Mouse (Mus musculus) heart, embryonic 13.5 days (tissue): ENCODE measurements around the gene Siglecg. TPM values are rescaled to one million over a fixed set of nuclear protein-coding genes. Genes with fewer than 3 reads are reported as not detected.

Experiments
- ATAC-seq: fragments of 200-750 bp; cut with Nextera tagmentation; 2 replicates; pipeline ENCODE4 v1.8.0; 2017; ENCODE audit warnings: moderate TSS enrichment; ENCODE audit not compliant: insufficient number of reproducible peaks, low FRiP score, low TSS enrichment; ENCODE audit errors: extremely low read depth
- H3K27ac ChIP-seq: fragments of 300-500 bp; sonication (generic); replicated peaks from 2 replicates; pipeline ENCODE4 v1.5.1; 2015; ENCODE audit warnings: moderate library complexity, mild to moderate bottlenecking, inconsistent platforms
- H3K27me3 ChIP-seq: fragments of 300-500 bp; sonication (generic); replicated peaks from 2 replicates; pipeline ENCODE4 v1.6.1; 2015; ENCODE audit warnings: mild to moderate bottlenecking, inconsistent platforms
- H3K36me3 ChIP-seq: fragments of 300-500 bp; sonication (generic); 2 replicates; pipeline ENCODE4 v1.6.1; 2015; ENCODE audit warnings: mild to moderate bottlenecking, inconsistent platforms
- H3K4me1 ChIP-seq: fragments of 300-500 bp; sonication (generic); 2 replicates; pipeline ENCODE4 v1.6.1; 2015; ENCODE audit warnings: inconsistent platforms
- H3K4me2 ChIP-seq: fragments of 300-500 bp; sonication (generic); 2 replicates; pipeline ENCODE4 v1.6.1; 2015; ENCODE audit warnings: inconsistent platforms, mild to moderate bottlenecking, moderate library complexity
- H3K4me3 ChIP-seq: fragments of 300-500 bp; sonication (generic); 2 replicates; pipeline ENCODE4 v1.5.1; 2015; ENCODE audit warnings: moderate library complexity, mild to moderate bottlenecking, inconsistent platforms
- H3K9ac ChIP-seq: fragments of 300-500 bp; sonication (generic); 2 replicates; pipeline ENCODE4 v1.6.1; 2015; ENCODE audit warnings: inconsistent platforms, mild to moderate bottlenecking, moderate library complexity
- H3K9me3 ChIP-seq: fragments of 300-500 bp; sonication (generic); 2 replicates; pipeline ENCODE4 v1.6.1; 2016; ENCODE audit warnings: inconsistent platforms
- WGBS: fragments of 180-500 bp; shearing (Covaris S2); methylation state at CpG from one replicate; pipeline ENCODE4 v1.1.7; 2015; ENCODE audit warnings: mixed read lengths; 5-methylcytosine and 5-hydroxymethylcytosine counted together
- polyA plus RNA-seq: library from polyadenylated mRNA; unstranded; fragments of >200 nt; fragmentation: Nextera tagmentation; extraction: Ambion mirVana; gene quantifications from 2 replicates; pipeline ENCODE4 v1.2.1, GENCODE M21; 2015

The Siglecg gene
- polyA plus RNA-seq, 1 experiment from 2014 or later, result 0.19 TPM

- 5% methylated on average over 11 of the region's 11 CpGs for WGBS
- no peak overlapping the region for H3K4me3 ChIP-seq
- no peaks in the 10 kb centered on the region for H3K9me3 ChIP-seq
- no peaks in the 10 kb centered on the region for H3K27me3 ChIP-seq
- peaks cover 4% of the 10 kb centered on the region; the same call in 1 of the 2 replicates for H3K4me1 ChIP-seq
- H3K4me2 ChIP-seq, result peak overlapping the region; percentile 51
- ATAC-seq, result peak; percentile 58
- H3K36me3 ChIP-seq, result no peaks in the 10 kb centered on the region
- H3K9ac ChIP-seq, result peak overlapping the region; percentile 4; the same call in 1 of the 2 replicates
- no peak overlapping the region for H3K27ac ChIP-seq
Measured at GRCm38 (mm10) chr7:43422995-43423617, 15.1 kb downstream of the Siglecg start.

GRCm38 (mm10) chr7:43423991-43424625 lies 16.1 kb downstream of the Siglecg start:
- 56% methylated on average over 3 of the region's 3 CpGs for WGBS
- ATAC-seq, result no peak

DNA sequence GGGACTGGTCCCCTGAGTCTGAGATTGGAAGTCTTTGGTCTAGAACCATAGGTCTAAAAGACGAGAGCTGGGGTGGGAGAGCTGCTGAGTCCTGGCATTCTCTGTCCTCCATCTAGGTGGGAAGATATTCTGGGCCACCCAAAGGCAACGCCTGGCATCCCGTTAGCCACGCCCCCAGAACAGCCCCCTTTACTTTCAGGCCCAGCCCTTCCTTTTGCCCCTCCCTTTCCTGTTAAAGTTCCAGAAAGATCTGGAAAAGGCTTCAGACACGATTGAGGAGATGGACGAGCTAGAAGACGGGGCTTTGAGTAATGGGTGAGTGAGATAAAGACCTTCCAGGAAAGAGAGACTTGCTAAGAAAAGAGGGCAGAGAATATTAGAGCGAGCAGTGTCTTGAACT lies 19.4 kb downstream of the Siglecg start, which contains the start of gene Lim2:
Lim2 (plus strand) TSS at position 265 of the 400 bp plus-strand sequence.
- peaks cover 4% of the 10 kb centered on the region; the same call in 1 of the 2 replicates for H3K4me1 ChIP-seq
- no peaks in the 10 kb centered on the region for H3K27me3 ChIP-seq
- 73% methylated on average over 8 of the region's 8 CpGs for WGBS
- no peak for ATAC-seq
- no peaks in the 10 kb centered on the region for H3K36me3 ChIP-seq
- H3K4me2 ChIP-seq, result no peak within 1 kb of the TSS
- no peak within 1 kb of the TSS for H3K27ac ChIP-seq
- no peaks in the 10 kb centered on the region for H3K9me3 ChIP-seq
- no peak within 1 kb of the TSS for H3K4me3 ChIP-seq
- no peak within 1 kb of the TSS for H3K9ac ChIP-seq

More at GRCm38 (mm10) chr7:43423991-43424625, 16.1 kb downstream of the Siglecg start:
- H3K36me3 ChIP-seq, result no peaks in the 10 kb centered on the region
- no peak overlapping the region for H3K9ac ChIP-seq
- H3K27ac ChIP-seq, result no peak overlapping the region
- H3K4me2 ChIP-seq, result no peak overlapping the region
- H3K4me3 ChIP-seq, result no peak overlapping the region
- H3K27me3 ChIP-seq, result no peaks in the 10 kb centered on the region
- no peaks in the 10 kb centered on the region for H3K9me3 ChIP-seq
- H3K4me1 ChIP-seq, result peaks cover 4% of the 10 kb centered on the region; the same call in 1 of the 2 replicates

DNA sequence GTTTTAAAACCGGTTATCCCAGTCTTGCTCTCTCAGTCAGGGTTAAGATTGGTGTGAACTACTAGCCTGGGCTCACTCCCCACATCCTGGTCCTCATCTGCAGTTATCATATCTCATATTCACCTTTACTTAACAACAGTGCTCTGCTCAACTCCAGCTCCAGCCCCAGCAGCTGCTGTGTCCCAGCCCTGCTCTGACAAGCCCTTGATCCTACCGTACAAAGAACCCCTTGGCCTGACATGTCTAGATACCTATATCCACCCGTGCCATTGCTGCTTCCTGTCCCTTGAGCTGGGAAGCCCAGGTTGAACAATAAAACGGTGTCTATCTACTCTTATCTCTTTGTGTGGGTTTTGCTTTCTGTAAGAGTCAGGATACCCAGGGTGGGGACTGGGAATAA lies 21.5 kb downstream of the Siglecg start:
- Histone ChIP-seq H3K9ac (no peak overlapping the region), H3K4me1 (no peaks in the 10 kb centered on the region), H3K27ac (no peak overlapping the region), H3K4me3 (no peak overlapping the region), H3K9me3 (no peaks in the 10 kb centered on the region), H3K27me3 (no peaks in the 10 kb centered on the region), H3K36me3 (no peaks in the 10 kb centered on the region), H3K4me2 (no peak overlapping the region)
- no peak for ATAC-seq
- 32% methylated on average over 4 of the region's 4 CpGs for WGBS

- Histone ChIP-seq H3K27ac (no peak overlapping the region), H3K9me3 (no peaks in the 10 kb centered on the region), H3K4me3 (no peak overlapping the region), H3K4me1 (no peaks in the 10 kb centered on the region), H3K36me3 (no peaks in the 10 kb centered on the region), H3K27me3 (no peaks in the 10 kb centered on the region), H3K4me2 (no peak overlapping the region), H3K9ac (no peak overlapping the region)
- WGBS, result 59% methylated on average over 4 of the region's 4 CpGs
- no peak for ATAC-seq
Measured at GRCm38 (mm10) chr7:43432891-43433290, 24.9 kb downstream of the Siglecg start.

DNA sequence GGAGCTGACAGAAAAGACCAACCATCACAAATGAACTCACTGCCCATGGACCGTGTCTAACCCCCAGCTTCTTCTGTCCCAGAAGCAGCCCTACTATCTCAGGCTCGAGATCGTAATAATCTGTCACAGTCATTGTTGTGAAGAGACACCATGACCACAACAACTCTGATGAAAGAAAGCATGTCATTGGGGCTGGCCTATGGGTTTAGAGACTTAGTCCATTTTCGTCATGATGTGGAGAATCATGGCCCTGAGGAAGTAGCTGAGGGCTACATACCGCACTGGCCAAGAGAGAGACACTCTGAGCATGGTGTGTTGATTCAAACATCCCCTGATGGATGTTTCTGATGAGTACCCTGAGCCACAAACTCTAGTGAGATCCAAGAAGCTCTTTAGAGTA lies 26.7 kb downstream of the Siglecg start:
- no peak overlapping the region for H3K4me2 ChIP-seq
- H3K27ac ChIP-seq, result no peak overlapping the region
- peaks cover 4% of the 10 kb centered on the region; the same call in 1 of the 2 replicates for H3K27me3 ChIP-seq
- no peak for ATAC-seq
- no peak overlapping the region for H3K4me3 ChIP-seq
- H3K4me1 ChIP-seq, result no peaks in the 10 kb centered on the region
- H3K9ac ChIP-seq, result no peak overlapping the region
- WGBS, result 85% methylated on average over 5 of the region's 5 CpGs
- H3K36me3 ChIP-seq, result no peaks in the 10 kb centered on the region
- H3K9me3 ChIP-seq, result no peaks in the 10 kb centered on the region

DNA sequence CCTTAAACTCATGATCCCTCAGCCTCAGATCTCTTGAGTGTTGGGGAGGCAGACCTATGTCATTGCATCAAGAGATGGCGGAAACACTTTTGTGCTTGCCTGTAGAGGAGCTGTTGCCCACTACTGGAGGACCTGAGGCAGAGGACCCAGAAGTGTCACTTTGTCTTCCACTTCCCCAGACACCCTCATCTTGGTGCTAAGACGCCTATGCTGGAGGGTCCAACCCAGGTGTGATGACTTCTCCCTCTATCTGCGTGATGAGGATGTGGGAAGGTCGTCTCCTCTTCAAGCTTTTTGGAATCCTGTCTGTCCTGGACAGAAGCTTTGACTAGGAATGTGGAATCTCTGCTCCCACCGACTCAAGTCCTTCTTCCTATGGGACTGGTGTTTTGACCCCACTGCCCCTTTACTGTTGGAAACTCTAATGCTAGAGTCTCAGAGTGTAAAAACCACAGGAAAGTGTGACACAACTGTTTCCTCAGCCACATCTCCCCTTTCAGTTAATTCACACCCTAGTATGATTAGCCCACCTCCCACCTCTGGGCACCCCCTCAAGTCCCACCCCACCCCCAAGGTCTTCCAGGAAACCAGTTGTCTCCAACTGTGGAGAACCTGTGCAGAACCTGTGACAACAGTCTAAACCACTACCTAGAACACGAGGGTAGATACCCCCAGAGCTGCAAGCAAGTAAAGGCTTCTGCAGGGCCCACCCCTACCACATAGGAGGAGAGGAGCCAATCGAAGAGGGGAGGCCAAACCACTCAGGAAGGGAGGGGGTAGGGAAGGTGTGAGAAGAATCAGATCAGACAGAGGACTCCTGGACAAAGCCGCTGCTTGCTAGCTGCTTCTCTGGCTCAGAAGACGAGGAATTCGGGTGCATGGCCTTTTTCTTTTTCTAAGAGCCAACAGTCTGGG lies 28.6 kb downstream of the Siglecg start, which contains the start of gene Nkg7:
Nkg7 (plus strand) TSS at position 733 of the 915 bp plus-strand sequence.
- WGBS, result 62% methylated on average over 10 of the region's 10 CpGs
- no peak within 1 kb of the TSS for H3K4me2 ChIP-seq
- ATAC-seq, result no peak

GRCm38 (mm10) chr7:43438611-43439010 lies 30.6 kb downstream of the Siglecg start:
- H3K9ac ChIP-seq, result no peak overlapping the region
- no peak overlapping the region for H3K4me2 ChIP-seq
- peaks cover 9% of the 10 kb centered on the region for H3K4me1 ChIP-seq
- H3K27me3 ChIP-seq, result peaks cover 4% of the 10 kb centered on the region; the same call in 1 of the 2 replicates
- H3K36me3 ChIP-seq, result no peaks in the 10 kb centered on the region
- ATAC-seq, result no peak
- no peak overlapping the region for H3K4me3 ChIP-seq
- WGBS, result 77% methylated on average over 4 of the region's 4 CpGs
- no peaks in the 10 kb centered on the region for H3K9me3 ChIP-seq
- no peak overlapping the region for H3K27ac ChIP-seq

More for the DNA sequence above, 28.6 kb downstream of the Siglecg start, which contains the start of gene Nkg7:
- H3K27ac ChIP-seq, result no peak within 1 kb of the TSS
- H3K4me1 ChIP-seq, result no peaks in the 10 kb centered on the region
- H3K9ac ChIP-seq, result no peak within 1 kb of the TSS
- no peaks in the 10 kb centered on the region for H3K36me3 ChIP-seq
- H3K4me3 ChIP-seq, result no peak within 1 kb of the TSS
- peaks cover 4% of the 10 kb centered on the region; the same call in 1 of the 2 replicates for H3K27me3 ChIP-seq
- H3K9me3 ChIP-seq, result no peaks in the 10 kb centered on the region

GRCm38 (mm10) chr7:43440482-43440881 lies 32.5 kb downstream of the Siglecg start, which contains the start of gene Cldnd2:
Gene Cldnd2 (plus strand): TSS chr7:43440782.
- Histone ChIP-seq H3K4me2 (no peak within 1 kb of the TSS), H3K27ac (no peak within 1 kb of the TSS), H3K27me3 (peaks cover 4% of the 10 kb centered on the region; the same call in 1 of the 2 replicates), H3K4me3 (no peak within 1 kb of the TSS), H3K9me3 (no peaks in the 10 kb centered on the region), H3K36me3 (no peaks in the 10 kb centered on the region), H3K4me1 (peaks cover 22% of the 10 kb centered on the region), H3K9ac (no peak within 1 kb of the TSS)
- 77% methylated on average over 6 of the region's 6 CpGs for WGBS
- ATAC-seq, result no peak

DNA sequence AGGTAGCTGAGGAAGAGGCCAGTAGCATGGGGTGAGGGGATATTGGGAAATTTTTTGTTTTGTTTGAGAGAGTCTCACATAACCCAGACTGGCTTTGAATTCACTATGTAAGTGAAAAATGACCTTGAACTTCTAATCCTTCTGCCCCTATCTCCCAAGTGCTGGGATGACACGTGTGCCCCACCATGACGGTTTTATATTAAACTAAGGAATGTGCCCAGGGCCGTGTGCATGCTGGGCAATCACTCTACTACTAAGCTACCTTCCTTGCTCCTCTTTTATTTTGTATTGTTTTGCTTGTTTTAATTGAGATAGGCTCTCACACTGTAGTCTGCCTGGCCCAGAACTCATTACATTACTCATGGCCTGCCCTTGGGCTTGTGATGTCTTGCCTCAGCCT lies 33.1 kb downstream of the Siglecg start:
- Histone ChIP-seq H3K4me2 (no peak overlapping the region), H3K4me3 (no peak overlapping the region), H3K27ac (no peak overlapping the region), H3K27me3 (peaks cover 4% of the 10 kb centered on the region; the same call in 1 of the 2 replicates), H3K4me1 (peaks cover 27% of the 10 kb centered on the region), H3K36me3 (no peaks in the 10 kb centered on the region), H3K9me3 (no peaks in the 10 kb centered on the region), H3K9ac (no peak overlapping the region)
- 81% methylated on average over 3 of the region's 3 CpGs for WGBS
- ATAC-seq, result no peak

- 19% methylated on average over 9 of the region's 9 CpGs for WGBS
- no peak for ATAC-seq
Measured at GRCm38 (mm10) chr7:43442684-43443083, 34.7 kb downstream of the Siglecg start.

More at GRCm38 (mm10) chr7:43442684-43443083, 34.7 kb downstream of the Siglecg start:
- peak overlapping the region; percentile 69 for H3K4me3 ChIP-seq
- peak overlapping the region; percentile 92 for H3K4me2 ChIP-seq
- no peaks in the 10 kb centered on the region for H3K9me3 ChIP-seq
- peaks cover 7% of the 10 kb centered on the region; the same call in 1 of the 2 replicates for H3K36me3 ChIP-seq
- peaks cover 42% of the 10 kb centered on the region for H3K4me1 ChIP-seq
- peak overlapping the region; percentile 100 for H3K27ac ChIP-seq
- H3K9ac ChIP-seq, result peak overlapping the region; percentile 86
- peaks cover 4% of the 10 kb centered on the region; the same call in 1 of the 2 replicates for H3K27me3 ChIP-seq
